Mouse (Mus musculus) right cerebral cortex, adult 18-20 months (tissue): ENCODE measurements around the gene Clec18a.
A peak's percentile ranks its signal among the peaks of the same experiment; 100 is the strongest.
"Not testable (repeated sequence)": the region's sequence is repeated elsewhere in the genome, so short reads cannot be mapped to it uniquely, and the experiment has no call there.

ENCODE experiments used
- DNase-seq: peaks from one replicate; pipeline ENCODE4 v3.0.0; 2022; ENCODE audit warnings: mixed read lengths

The Clec18a gene

GRCm38 (mm10) chr8:111055661-111056060 lies 36.6 kb downstream of the Clec18a start:
- no peak for DNase-seq

DNA sequence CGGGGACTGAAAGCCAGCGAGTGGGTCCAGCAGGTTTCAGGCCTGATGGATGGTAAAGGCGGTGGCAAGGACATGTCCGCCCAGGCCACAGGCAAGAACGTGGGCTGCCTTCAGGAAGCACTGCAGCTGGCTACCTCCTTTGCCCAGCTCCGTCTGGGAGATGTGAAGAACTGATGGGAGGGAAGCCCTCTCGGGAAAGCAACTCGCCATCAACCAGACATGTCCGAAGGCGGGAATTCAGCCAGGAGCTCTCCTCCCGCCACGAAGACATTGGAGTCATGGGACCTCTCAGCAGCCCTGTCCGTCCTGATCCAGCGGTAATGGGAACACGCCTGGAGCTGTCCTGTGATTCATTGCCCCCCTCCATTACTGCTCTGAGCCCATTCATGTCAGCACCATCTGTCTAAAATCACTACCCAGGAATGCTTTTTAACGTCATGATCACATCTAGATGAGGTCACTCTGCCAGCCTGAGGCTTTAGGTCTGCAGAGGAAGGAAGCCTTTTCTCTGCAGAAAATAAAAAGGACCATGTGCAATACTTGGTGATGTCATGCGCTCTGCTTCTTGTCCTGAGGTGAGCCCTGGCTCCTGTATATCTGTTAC lies 37.1 kb downstream of the Clec18a start:
- DNase-seq = no peak

DNA sequence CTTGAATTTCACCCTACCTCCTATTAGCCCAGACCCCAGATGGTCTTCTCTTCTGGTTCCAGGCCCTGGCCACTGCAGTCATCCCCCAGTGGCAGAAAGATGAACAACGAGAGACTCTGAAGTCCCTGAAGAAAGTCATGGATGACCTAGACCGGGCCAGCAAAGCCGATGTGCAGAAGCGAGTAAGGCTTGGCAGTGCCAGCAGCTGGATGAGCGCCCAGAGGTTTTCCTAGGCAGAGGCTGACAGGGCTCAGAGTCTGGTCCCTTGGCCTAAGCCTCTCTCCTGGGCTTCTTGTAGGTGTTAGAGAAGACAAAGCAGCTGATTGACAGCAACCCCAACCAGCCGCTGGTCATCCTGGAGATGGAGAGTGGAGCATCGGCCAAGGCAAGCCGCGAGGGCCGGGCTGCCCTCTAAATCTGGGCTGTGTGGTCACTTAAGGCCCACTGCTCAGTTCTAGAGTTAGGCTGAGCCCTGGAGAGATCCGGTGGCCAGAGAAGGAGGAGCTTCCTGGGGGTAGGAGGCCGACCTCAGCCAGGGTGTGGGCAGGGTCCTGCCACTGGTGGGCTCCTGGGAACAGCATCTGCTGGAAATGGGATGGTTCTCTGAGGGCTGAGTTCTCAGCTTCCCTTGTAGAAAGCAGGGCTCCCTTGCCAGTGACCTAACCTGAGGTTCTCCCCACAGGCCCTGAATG lies 38.3 kb downstream of the Clec18a start:
- DNase-seq = no peak

DNA sequence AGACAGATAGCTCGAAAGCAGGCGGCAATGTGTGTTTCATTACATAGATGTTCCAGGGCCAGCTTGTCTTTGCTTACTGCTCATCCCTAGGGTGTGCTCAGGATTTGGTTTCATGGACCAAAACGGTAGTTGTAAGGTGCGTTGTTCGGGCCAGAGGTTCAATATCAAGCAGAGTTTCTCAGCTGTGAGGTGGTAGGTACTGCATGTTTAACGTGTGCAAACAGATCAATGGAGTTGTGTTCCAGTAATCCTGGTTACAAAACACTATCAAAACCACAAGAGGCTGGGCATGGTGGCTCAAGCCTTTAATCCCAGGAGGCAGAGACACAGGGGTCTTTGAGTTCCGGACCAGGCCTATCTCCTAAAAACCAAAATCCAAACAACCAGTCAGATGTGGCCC lies 43.1 kb downstream of the Clec18a start:
- DNase-seq = no peak

DNA sequence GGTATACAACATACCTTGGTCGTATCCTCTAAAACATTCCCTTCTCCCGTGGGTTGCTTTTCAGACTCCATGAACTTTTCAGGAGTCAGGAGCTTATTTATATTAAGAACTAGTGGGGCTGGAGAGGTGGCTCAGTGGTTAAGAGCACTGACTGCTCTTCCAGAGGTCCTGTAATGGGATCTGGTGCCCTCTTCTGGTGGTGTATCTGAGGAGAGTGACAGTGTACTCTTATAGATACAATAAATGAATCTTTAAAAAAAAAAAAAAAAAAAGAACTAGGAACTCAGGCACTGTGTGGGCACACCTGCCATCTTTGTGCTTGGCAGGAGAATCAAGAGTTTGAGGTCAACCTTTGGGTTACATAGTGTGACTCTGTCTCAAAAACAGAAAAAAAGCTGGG lies 43.5 kb downstream of the Clec18a start:
- DNase-seq = no peak

DNA sequence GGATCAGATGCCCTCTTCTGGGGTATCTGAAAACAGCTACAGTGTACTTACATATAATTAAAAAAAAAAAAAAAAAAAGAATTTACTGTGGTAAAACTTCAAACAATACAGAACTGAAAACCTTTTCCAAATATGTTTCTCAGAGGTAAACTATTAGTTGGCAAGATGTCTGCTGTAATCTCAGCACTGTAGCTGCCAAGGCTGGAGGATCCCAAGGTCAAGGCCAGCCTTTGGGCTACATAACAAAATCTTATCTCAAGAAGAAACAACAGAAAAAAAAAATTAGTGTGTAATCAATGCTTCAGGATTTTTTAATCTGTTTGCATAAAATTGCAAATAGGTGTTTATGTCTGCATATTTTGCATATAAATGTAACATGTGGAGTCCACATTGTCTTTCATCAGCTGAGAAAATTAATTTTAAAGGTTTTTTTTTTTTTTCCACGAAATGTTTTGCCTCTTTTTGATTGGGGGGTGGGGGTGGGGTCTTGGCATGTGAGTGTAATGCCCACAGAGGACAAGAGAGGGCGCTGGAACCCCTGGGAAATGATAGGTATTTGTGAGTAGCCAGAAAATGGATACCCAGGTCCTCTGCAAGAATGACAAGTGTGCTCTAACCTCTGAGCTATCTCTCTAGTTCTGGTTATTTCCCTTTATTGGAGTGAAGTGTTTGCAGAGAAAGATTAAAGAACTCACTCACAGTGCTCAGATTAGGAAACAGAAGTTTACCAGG lies 48.1 kb downstream of the Clec18a start:
- DNase-seq = no peak

GRCm38 (mm10) chr8:111042546-111042945 lies 49.7 kb downstream of the Clec18a start:
- no peak for DNase-seq

- no peak for DNase-seq
Observed at GRCm38 (mm10) chr8:111036591-111036990, 55.6 kb downstream of the Clec18a start.

GRCm38 (mm10) chr8:111034276-111034675 lies 58.0 kb downstream of the Clec18a start:
- no peak for DNase-seq

DNA sequence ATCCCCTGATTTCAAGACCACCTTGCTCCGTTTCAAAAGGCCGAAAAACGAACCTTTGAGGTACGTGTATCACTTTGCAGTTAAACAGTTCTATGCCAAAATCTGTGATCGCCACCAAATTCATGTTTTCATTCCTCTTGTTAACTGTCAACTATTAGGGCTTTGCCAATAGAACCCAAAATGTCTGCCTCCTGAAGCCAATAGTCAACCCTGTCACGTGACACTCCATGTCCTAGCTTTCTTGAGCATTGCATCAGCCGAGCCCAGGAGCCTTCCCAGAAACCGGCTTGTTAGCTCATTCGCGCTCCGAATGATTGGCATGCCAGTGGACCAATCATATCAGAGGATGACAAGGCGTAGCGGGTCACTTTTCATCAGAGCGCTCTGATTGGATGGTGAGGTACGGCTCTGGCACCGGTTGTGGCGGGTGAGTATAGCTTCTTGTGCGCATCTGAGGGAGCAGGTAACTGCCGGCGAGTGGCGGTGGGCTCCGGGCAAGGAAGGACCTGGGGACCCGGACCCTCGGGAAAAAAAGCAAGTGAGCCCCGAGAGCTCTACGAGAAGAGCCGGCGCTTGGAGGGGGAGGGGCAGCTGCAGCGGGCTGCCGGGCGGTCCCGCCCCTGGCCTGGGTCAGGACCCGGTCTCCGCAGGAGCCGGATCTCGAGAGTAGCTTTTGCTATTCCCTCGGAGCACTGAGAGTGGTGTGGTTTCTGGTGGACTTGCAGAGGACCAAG lies 58.6 kb downstream of the Clec18a start:
- DNase-seq = peak; percentile 99

- no peak for DNase-seq
Observed at GRCm38 (mm10) chr8:111032916-111033315, 59.3 kb downstream of the Clec18a start, which contains the start of gene Aars. Gene Aars (plus strand): TSS chr8:111033144.

GRCm38 (mm10) chr8:111031572-111031971 lies 60.7 kb downstream of the Clec18a start, which contains the start of gene Ddx19b:
Gene Ddx19b (minus strand): TSS chr8:111031751.
- DNase-seq = no peak

DNA sequence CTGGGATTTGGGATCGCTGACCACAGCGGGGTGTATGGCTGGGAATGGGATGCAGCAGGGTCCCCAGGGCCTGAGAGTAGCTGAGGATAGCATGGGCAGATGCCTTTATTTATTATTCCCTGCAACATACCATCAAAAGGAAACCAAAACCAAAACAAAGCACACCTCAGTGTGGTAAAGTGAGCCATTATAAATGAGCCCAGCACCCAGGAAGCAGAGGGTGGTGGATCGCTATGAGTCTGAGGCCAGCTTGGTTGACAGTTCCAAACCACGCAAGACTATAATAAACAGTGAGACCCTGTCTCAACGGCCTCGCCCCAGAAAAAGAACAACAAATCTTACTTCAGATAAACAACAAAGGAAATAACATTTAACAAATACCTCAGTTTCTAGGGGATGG lies 62.2 kb downstream of the Clec18a start:
- no peak for DNase-seq

DNA sequence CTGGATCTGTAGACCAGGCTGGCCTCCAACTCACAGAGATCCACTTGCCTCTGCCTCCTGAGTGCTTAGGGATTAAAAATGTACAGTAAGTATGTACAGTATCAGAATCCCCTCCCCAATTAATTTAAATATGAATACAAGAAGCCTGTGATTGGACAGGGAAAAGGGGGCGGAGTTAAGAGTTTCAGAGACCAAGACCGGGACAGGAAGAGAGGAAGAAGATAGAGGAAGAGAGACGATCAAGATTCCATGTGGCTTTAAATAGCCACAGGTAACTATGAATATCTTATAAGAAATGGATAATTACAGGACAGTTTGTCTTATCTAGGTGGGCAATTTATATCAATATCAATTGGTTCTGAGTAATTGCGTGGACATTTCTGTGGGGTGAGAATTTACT lies 62.6 kb downstream of the Clec18a start:
- no peak for DNase-seq

- DNase-seq = peak; percentile 93
Observed at GRCm38 (mm10) chr8:111027391-111027937, 64.8 kb downstream of the Clec18a start.

DNA sequence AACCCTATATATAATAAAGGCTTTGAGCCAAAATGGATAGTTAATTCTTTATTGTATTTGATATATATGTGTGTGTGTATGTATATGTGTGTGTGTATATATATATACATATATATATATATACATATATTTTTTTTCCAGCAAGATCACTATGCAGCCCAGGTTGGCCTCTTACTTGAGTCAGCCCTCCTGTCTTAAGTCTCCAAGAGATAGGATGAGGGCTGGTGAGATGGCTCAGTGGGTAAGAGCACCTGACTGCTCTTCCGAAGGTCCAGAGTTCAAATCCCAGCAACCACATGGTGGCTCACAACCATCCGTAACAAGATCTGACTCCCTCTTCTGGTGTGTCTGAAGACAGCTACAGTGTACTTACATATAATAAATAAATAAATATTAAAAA lies 65.6 kb downstream of the Clec18a start:
- DNase-seq = not testable (repeated sequence)

- DNase-seq = not testable (repeated sequence)
Observed at GRCm38 (mm10) chr8:111010230-111010991, 81.8 kb downstream of the Clec18a start.
